Mouse (Mus musculus) heart, adult 2 months (tissue): Measurements from ENCODE around the gene Mpz. TPM values are rescaled to one million over a fixed set of nuclear protein-coding genes. Genes with fewer than 3 reads are reported as not detected.

Experiments
- DNase-seq, 2 experiments: peaks; one replicate each; pipeline ENCODE4 v3.0.0; 2021
- H3K27ac ChIP-seq: fragments of 200-600 bp; 2 replicates; pipeline ENCODE4 v1.8.1; 2022
- H3K27me3 ChIP-seq: fragments of 200-500 bp; 2 replicates; pipeline ENCODE4 v1.6.1; 2012; ENCODE audit warnings: mild to moderate bottlenecking, low read length, inconsistent platforms, mixed read lengths; ENCODE audit not compliant: control insufficient read depth, insufficient read depth
- H3K36me3 ChIP-seq: fragments of 200-500 bp; 2 replicates; pipeline ENCODE4 v1.6.1; 2012; ENCODE audit warnings: low read length, inconsistent platforms; ENCODE audit not compliant: control insufficient read depth, insufficient read depth
- H3K4me1 ChIP-seq: fragments of 200-500 bp; 2 replicates; pipeline ENCODE4 v1.6.1; 2011; ENCODE audit warnings: low read length; ENCODE audit not compliant: control insufficient read depth, insufficient read depth
- H3K4me3 ChIP-seq: fragments of 200-600 bp; 2 replicates; pipeline ENCODE4 v1.8.1; 2022
- H3K79me2 ChIP-seq: fragments of 200-500 bp; replicated peaks from 2 replicates; pipeline ENCODE4 v1.6.1; 2012; ENCODE audit warnings: mild to moderate bottlenecking, inconsistent platforms, low read length, moderate library complexity, mixed read lengths; ENCODE audit not compliant: control insufficient read depth, insufficient read depth
- H3K9ac ChIP-seq: fragments of 200-500 bp; 2 replicates; pipeline ENCODE4 v1.6.1; 2012; ENCODE audit warnings: low read depth, mild to moderate bottlenecking, control low read depth, inconsistent platforms, low read length, mixed read lengths
- CTCF ChIP-seq: fragments of 200-600 bp; IDR thresholded peaks from 2 replicates; pipeline ENCODE4 v1.8.1; 2022; ENCODE audit warnings: antibody characterized with exemption, mild to moderate bottlenecking, moderate library complexity
- EP300 ChIP-seq: fragments of 200-500 bp; IDR thresholded peaks from 2 replicates; pipeline ENCODE4 v1.6.1; 2011; ENCODE audit warnings: low read depth, low read length, control low read depth; ENCODE audit not compliant: insufficient read depth
- POLR2A ChIP-seq: fragments of 200-500 bp; IDR thresholded peaks from 2 replicates; pipeline ENCODE4 v1.6.1; 2011; ENCODE audit warnings: mild to moderate bottlenecking, low read depth, low read length, control low read depth; ENCODE audit not compliant: insufficient read depth
- WGBS: fragments of 180-500 bp; shearing (Covaris S2); methylation state at CpG from one replicate; pipeline ENCODE4 v1.1.7; 2018; 5-methylcytosine and 5-hydroxymethylcytosine counted together
- intact Hi-C: fragments of 180-260 bp; cut with DNase I; formaldehyde crosslinking; loops from one replicate; pipeline ENCODE4 v1.15.1; 2025
- polyA plus RNA-seq: library from polyadenylated mRNA; depleted of rRNA; stranded (reverse); fragments of >200 nt; gene quantifications from 2 replicates; pipeline ENCODE4 v1.2.3, GENCODE M21; 2012; rRNA removed
- total RNA-seq, 2 experiments: library from RNA; stranded (reverse); gene quantifications; 2 replicates each; pipeline ENCODE4 v1.2.3; 2021

The Mpz gene
- total and polyA plus RNA-seq, 3 experiments: 0.39 to 8.0 TPM; not detected in 1

- H3K27ac ChIP-seq: no peak overlapping the region
- H3K9ac ChIP-seq: no peak overlapping the region
- no peaks in the 10 kb centered on the region for H3K36me3 ChIP-seq
- intact Hi-C loops: no loop called here
- H3K27me3 ChIP-seq: no peaks in the 10 kb centered on the region
- 58% methylated on average over 6 of the region's 6 CpGs for WGBS
- peak in 1 of 2 experiments; percentile 35 for DNase-seq
- H3K79me2 ChIP-seq: no peaks in the 10 kb centered on the region
- peaks cover 3% of the 10 kb centered on the region; the same call in 1 of the 2 replicates for H3K4me1 ChIP-seq
- TF ChIP-seq CTCF: no peak
- no peak for TF ChIP-seq POLR2A
- peak; percentile 86 for TF ChIP-seq EP300
- no peak overlapping the region for H3K4me3 ChIP-seq
Measured at GRCm38 (mm10) chr1:171205704-171206493, 55.4 kb downstream of the Mpz start.

GRCm38 (mm10) chr1:171209409-171209808 lies 58.9 kb downstream of the Mpz start:
- peaks cover 2% of the 10 kb centered on the region; the same call in 1 of the 2 replicates for H3K4me1 ChIP-seq
- H3K27me3 ChIP-seq: no peaks in the 10 kb centered on the region
- no peak overlapping the region for H3K9ac ChIP-seq
- no peaks in the 10 kb centered on the region for H3K36me3 ChIP-seq
- DNase-seq: no peak
- intact Hi-C loops: no loop called here
- no peaks in the 10 kb centered on the region for H3K79me2 ChIP-seq
- 40% methylated on average over 4 of the region's 4 CpGs for WGBS
- H3K27ac ChIP-seq: no peak overlapping the region
- TF ChIP-seq EP300: no peak
- TF ChIP-seq CTCF: no peak
- TF ChIP-seq POLR2A: no peak
- no peak overlapping the region for H3K4me3 ChIP-seq

Other genes starting within 250 kb of the Mpz start
- not detected for gene Fcrlb, start 237.8 kb upstream of the Mpz start, total RNA-seq
- gene Fcrlb, start 237.8 kb upstream of the Mpz start, polyA plus RNA-seq: not detected in 2 replicates
- gene Fcrla, start 223.1 kb upstream of the Mpz start, total RNA-seq: under 1 TPM; 0.39 to 0.89 TPM
- 1.9 and 2.2 TPM in 2 replicates for gene Fcrla, start 223.1 kb upstream of the Mpz start, polyA plus RNA-seq
- gene Fcgr2b, start 174.2 kb upstream of the Mpz start, total RNA-seq: 1 to 10 TPM; 7.4 to 8.4 TPM
- 10.4 and 10.9 TPM in 2 replicates for gene Fcgr2b, start 174.2 kb upstream of the Mpz start, polyA plus RNA-seq
- 1 to 10 TPM in 1 of 2 experiments, under 1 TPM in 1; 0.70 to 1.2 TPM for gene Fcgr4, start 131.8 kb upstream of the Mpz start, total RNA-seq
- gene Fcgr4, start 131.8 kb upstream of the Mpz start, polyA plus RNA-seq: 0.79 and 1.4 TPM in 2 replicates
- 10 to 100 TPM; 12.1 to 12.7 TPM for gene Fcgr3, start 85.8 kb upstream of the Mpz start, total RNA-seq
- 11.5 and 12.6 TPM in 2 replicates for gene Fcgr3, start 85.8 kb upstream of the Mpz start, polyA plus RNA-seq
- gene Cfap126, start 36.8 kb upstream of the Mpz start, total RNA-seq: under 1 TPM; 0.89 to 0.98 TPM
- gene Cfap126, start 36.8 kb upstream of the Mpz start, polyA plus RNA-seq: 2.1 and 6.3 TPM in 2 replicates
- gene Sdhc, start 108 bp upstream of the Mpz start, total RNA-seq: 1,000 to 10,000 TPM; 1,087 to 1,288 TPM
- 1,025 and 1,670 TPM in 2 replicates for gene Sdhc, start 108 bp upstream of the Mpz start, polyA plus RNA-seq
- 100 to 1,000 TPM; 255 to 283 TPM for gene Pcp4l1, start 45.6 kb downstream of the Mpz start, total RNA-seq
- 165 and 190 TPM in 2 replicates for gene Pcp4l1, start 45.6 kb downstream of the Mpz start, polyA plus RNA-seq
- gene Nr1i3, start 63.3 kb downstream of the Mpz start, total RNA-seq: not detected
- 0.12 TPM in 1 of 2 replicates, not detected in the other for gene Nr1i3, start 63.3 kb downstream of the Mpz start, polyA plus RNA-seq
- gene Tomm40l, start 71.8 kb downstream of the Mpz start, total RNA-seq: 10 to 100 TPM; 79.8 to 81.6 TPM
- gene Tomm40l, start 71.8 kb downstream of the Mpz start, polyA plus RNA-seq: 63.9 and 83.2 TPM in 2 replicates
- gene Apoa2, start 74.3 kb downstream of the Mpz start, total RNA-seq: 1 to 10 TPM; 2.1 to 2.2 TPM
- 3.9 and 15.3 TPM in 2 replicates for gene Apoa2, start 74.3 kb downstream of the Mpz start, polyA plus RNA-seq
- 10 to 100 TPM; 12.4 to 15.3 TPM for gene Fcer1g, start 83.7 kb downstream of the Mpz start, total RNA-seq
- gene Fcer1g, start 83.7 kb downstream of the Mpz start, polyA plus RNA-seq: 32.7 and 50.8 TPM in 2 replicates
- gene Adamts4, start 99.7 kb downstream of the Mpz start, total RNA-seq: 1 to 10 TPM in 1 of 2 experiments, under 1 TPM in 1; 0.29 to 1.5 TPM
- 0.92 and 0.94 TPM in 2 replicates for gene Adamts4, start 99.7 kb downstream of the Mpz start, polyA plus RNA-seq
- gene Ndufs2, start 100.7 kb downstream of the Mpz start, total RNA-seq: 1,000 to 10,000 TPM; 1,369 to 1,610 TPM
- gene Ndufs2, start 100.7 kb downstream of the Mpz start, polyA plus RNA-seq: 997 and 1,250 TPM in 2 replicates
- 10 to 100 TPM; 16.4 to 17.4 TPM for gene B4galt3, start 119.6 kb downstream of the Mpz start, total RNA-seq
- 41.9 and 45.7 TPM in 2 replicates for gene B4galt3, start 119.6 kb downstream of the Mpz start, polyA plus RNA-seq
- 10 to 100 TPM in 1 of 2 experiments, 1 to 10 TPM in 1; 9.7 to 12.0 TPM for gene Ppox, start 130.5 kb downstream of the Mpz start, total RNA-seq
- 31.4 and 33.1 TPM in 2 replicates for gene Ppox, start 130.5 kb downstream of the Mpz start, polyA plus RNA-seq
- 10 to 100 TPM; 19.9 to 20.1 TPM for gene Usp21, start 137.3 kb downstream of the Mpz start, total RNA-seq
- 31.7 and 37.9 TPM in 2 replicates for gene Usp21, start 137.3 kb downstream of the Mpz start, polyA plus RNA-seq
- 10 to 100 TPM; 80.5 to 93.5 TPM for gene Ufc1, start 144.3 kb downstream of the Mpz start, total RNA-seq
- 29.7 and 37.7 TPM in 2 replicates for gene Ufc1, start 144.3 kb downstream of the Mpz start, polyA plus RNA-seq
- gene Dedd, start 178.4 kb downstream of the Mpz start, total RNA-seq: 10 to 100 TPM; 20.8 to 22.9 TPM
- gene Dedd, start 178.4 kb downstream of the Mpz start, polyA plus RNA-seq: 28.8 and 33.0 TPM in 2 replicates
- 10 to 100 TPM; 25.9 to 32.7 TPM for gene Nit1, start 194.9 kb downstream of the Mpz start, total RNA-seq
- 40.1 and 41.3 TPM in 2 replicates for gene Nit1, start 194.9 kb downstream of the Mpz start, polyA plus RNA-seq
- gene Pfdn2, start 195.0 kb downstream of the Mpz start, total RNA-seq: 10 to 100 TPM; 68.3 to 97.4 TPM
- gene Pfdn2, start 195.0 kb downstream of the Mpz start, polyA plus RNA-seq: 25.4 and 29.8 TPM in 2 replicates
- under 1 TPM in 1 of 2 experiments, not detected in 1; 0.16 TPM for gene Klhdc9, start 210.1 kb downstream of the Mpz start, total RNA-seq
- gene Klhdc9, start 210.1 kb downstream of the Mpz start, polyA plus RNA-seq: 0.20 and 0.25 TPM in 2 replicates
- gene Nectin4, start 219.4 kb downstream of the Mpz start, total RNA-seq: under 1 TPM; 0.13 to 0.23 TPM
- 0.21 and 0.29 TPM in 2 replicates for gene Nectin4, start 219.4 kb downstream of the Mpz start, polyA plus RNA-seq
- 1 to 10 TPM; 2.3 to 2.4 TPM for gene Arhgap30, start 238.2 kb downstream of the Mpz start, total RNA-seq
- 2.6 and 3.2 TPM in 2 replicates for gene Arhgap30, start 238.2 kb downstream of the Mpz start, polyA plus RNA-seq